Mouse (Mus musculus) lung, embryonic 14.5 days (tissue): ENCODE measurements around the gene Mid1. TPM values are rescaled to one million over a fixed set of nuclear protein-coding genes. Genes with fewer than 3 reads are reported as not detected.

Source experiments
- ATAC-seq: fragments of 200-750 bp; cut with Nextera tagmentation; 2 replicates; pipeline ENCODE4 v1.8.0; 2017; ENCODE audit warnings: mild to moderate bottlenecking, moderate TSS enrichment, moderate library complexity; ENCODE audit not compliant: insufficient read depth
- DNase-seq: peaks from one replicate; pipeline ENCODE4 v3.0.0-alpha.2; 2015
- H3K27ac ChIP-seq: fragments of 300-500 bp; sonication (generic); 2 replicates; pipeline ENCODE4 v1.5.1; 2014; ENCODE audit warnings: low read depth, mild to moderate bottlenecking, moderate library complexity
- H3K27me3 ChIP-seq: fragments of 300-500 bp; sonication (generic); 2 replicates; pipeline ENCODE4 v1.6.1; 2014; ENCODE audit warnings: low read length, control low read depth; ENCODE audit not compliant: insufficient read depth
- H3K36me3 ChIP-seq: fragments of 300-500 bp; sonication (generic); 2 replicates; pipeline ENCODE4 v1.6.1; 2014; ENCODE audit warnings: control low read depth; ENCODE audit not compliant: insufficient read depth
- H3K4me1 ChIP-seq: fragments of 300-500 bp; sonication (generic); 2 replicates; pipeline ENCODE4 v1.6.1; 2014; ENCODE audit warnings: antibody characterized with exemption, control low read depth; ENCODE audit not compliant: insufficient read depth
- H3K4me2 ChIP-seq: fragments of 300-500 bp; sonication (generic); 2 replicates; pipeline ENCODE4 v1.6.1; 2014; ENCODE audit warnings: mild to moderate bottlenecking
- H3K4me3 ChIP-seq: fragments of 300-500 bp; sonication (generic); 2 replicates; pipeline ENCODE4 v1.5.1; 2014; ENCODE audit warnings: low read depth, low read length
- H3K9ac ChIP-seq: fragments of 300-500 bp; sonication (generic); 2 replicates; pipeline ENCODE4 v1.6.1; 2014
- H3K9me3 ChIP-seq: fragments of 300-500 bp; sonication (generic); 2 replicates; pipeline ENCODE4 v1.6.1; 2016; ENCODE audit warnings: low read depth, low read length, control low read depth
- CTCF ChIP-seq: IDR thresholded peaks from 2 replicates; pipeline ENCODE4 v1.5.1; 2016; ENCODE audit warnings: antibody characterized with exemption, low read depth
- WGBS: fragments of 180-500 bp; shearing (Covaris S2); extraction: QIAGEN DNeasy Blood & Tissue Kit; methylation state at CpG from one replicate; pipeline ENCODE4 v1.1.7; 2014; 5-methylcytosine and 5-hydroxymethylcytosine counted together
- polyA plus RNA-seq: library from polyadenylated mRNA; unstranded; fragments of >200 nt; fragmentation: Nextera tagmentation; extraction: Ambion mirVana; gene quantifications from 2 replicates; pipeline ENCODE4 v1.2.1, GENCODE M21; 2014

Gene Mid1
- polyA plus RNA-seq, 1 experiment from 2014 or later = 9.5 TPM

DNA sequence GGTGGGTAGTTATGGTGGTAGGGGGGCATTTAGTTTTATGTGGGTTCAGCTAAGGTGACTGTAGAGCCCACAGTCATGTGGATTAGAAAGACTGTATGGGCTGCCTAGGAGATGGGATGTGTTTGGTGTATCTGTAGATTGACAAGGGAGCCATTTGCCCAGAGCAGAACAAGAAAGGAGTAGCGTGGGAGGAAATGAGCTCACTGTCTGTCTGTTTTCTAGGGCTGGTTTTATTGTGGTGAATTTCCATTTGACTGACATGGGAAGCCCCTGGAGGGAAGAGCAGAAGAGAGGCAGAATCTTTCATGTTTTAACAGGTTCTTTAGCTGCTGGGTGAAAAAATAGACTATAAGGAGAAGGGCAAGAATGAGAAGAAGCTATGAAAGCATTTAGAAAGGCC lies 238.4 kb downstream of the Mid1 start:
- H3K4me3 ChIP-seq = no peak overlapping the region
- H3K36me3 ChIP-seq = no peaks in the 10 kb centered on the region
- no peaks in the 10 kb centered on the region for H3K27me3 ChIP-seq
- ATAC-seq (no peak), DNase-seq (no peak)
- no peak overlapping the region for H3K4me2 ChIP-seq
- H3K9ac ChIP-seq = no peak overlapping the region
- H3K27ac ChIP-seq = no peak overlapping the region
- TF ChIP-seq CTCF = no peak
- H3K4me1 ChIP-seq = no peaks in the 10 kb centered on the region
- H3K9me3 ChIP-seq = no peaks in the 10 kb centered on the region
- 43% methylated on average over 1 of the region's 1 CpGs for WGBS

DNA sequence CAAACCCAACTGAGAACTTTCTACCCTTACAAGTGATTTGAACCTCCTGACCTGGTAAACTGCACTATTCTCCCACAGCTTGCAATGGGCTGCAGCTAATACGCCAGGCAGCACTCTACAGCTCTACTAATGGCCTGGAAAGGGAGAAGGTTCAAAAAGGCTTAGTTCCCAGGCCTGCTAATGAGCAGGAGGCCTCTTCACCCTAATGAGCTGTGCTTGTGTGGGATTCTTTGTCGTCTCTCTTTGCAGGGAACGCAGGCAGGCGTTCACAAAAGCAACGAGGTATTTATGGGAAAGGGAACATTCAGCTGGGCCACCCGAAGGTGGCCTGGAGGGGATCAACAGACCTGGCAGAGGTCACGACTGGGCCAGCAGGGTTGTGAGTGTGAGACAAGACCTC lies 240.6 kb downstream of the Mid1 start:
- H3K27ac ChIP-seq = no peak overlapping the region
- H3K36me3 ChIP-seq = no peaks in the 10 kb centered on the region
- H3K4me1 ChIP-seq = no peaks in the 10 kb centered on the region
- no peak for ATAC-seq
- H3K9ac ChIP-seq = no peak overlapping the region
- H3K4me3 ChIP-seq = no peak overlapping the region
- no peak for DNase-seq
- H3K4me2 ChIP-seq = no peak overlapping the region
- H3K9me3 ChIP-seq = no peaks in the 10 kb centered on the region
- H3K27me3 ChIP-seq = no peaks in the 10 kb centered on the region
- WGBS = 50% methylated on average over 7 of the region's 7 CpGs
- no peak for TF ChIP-seq CTCF

DNA sequence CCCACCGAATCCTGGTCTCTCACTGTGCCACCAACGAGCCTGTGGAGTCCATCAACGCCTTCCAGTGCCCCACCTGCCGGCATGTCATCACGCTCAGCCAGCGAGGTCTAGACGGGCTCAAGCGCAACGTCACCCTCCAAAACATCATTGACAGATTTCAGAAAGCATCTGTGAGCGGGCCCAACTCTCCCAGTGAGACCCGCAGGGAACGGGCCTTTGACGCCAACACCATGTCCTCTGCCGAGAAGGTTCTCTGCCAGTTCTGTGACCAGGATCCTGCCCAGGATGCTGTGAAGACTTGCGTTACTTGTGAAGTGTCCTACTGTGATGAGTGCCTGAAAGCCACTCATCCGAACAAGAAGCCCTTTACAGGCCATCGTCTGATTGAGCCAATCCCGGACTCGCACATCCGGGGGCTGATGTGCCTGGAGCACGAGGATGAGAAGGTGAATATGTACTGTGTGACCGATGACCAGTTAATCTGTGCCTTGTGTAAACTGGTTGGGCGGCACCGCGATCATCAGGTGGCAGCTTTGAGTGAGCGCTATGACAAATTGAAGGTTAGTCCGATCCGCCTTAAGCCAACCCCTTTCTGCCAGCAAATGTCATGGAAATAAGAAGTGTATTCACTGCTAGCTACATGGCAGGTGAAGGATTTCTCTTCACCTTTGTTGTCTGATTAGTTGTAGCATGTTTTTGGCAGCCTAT lies 242.3 kb downstream of the Mid1 start:
- TF ChIP-seq CTCF = no peak
- H3K27ac ChIP-seq = no peak overlapping the region
- H3K27me3 ChIP-seq = no peaks in the 10 kb centered on the region
- DNase-seq (no peak), ATAC-seq (no peak)
- no peak overlapping the region for H3K4me3 ChIP-seq
- WGBS = 81% methylated on average over 28 of the region's 28 CpGs
- H3K36me3 ChIP-seq = no peaks in the 10 kb centered on the region
- no peaks in the 10 kb centered on the region for H3K9me3 ChIP-seq
- H3K9ac ChIP-seq = no peak overlapping the region
- no peaks in the 10 kb centered on the region for H3K4me1 ChIP-seq
- no peak overlapping the region for H3K4me2 ChIP-seq

DNA sequence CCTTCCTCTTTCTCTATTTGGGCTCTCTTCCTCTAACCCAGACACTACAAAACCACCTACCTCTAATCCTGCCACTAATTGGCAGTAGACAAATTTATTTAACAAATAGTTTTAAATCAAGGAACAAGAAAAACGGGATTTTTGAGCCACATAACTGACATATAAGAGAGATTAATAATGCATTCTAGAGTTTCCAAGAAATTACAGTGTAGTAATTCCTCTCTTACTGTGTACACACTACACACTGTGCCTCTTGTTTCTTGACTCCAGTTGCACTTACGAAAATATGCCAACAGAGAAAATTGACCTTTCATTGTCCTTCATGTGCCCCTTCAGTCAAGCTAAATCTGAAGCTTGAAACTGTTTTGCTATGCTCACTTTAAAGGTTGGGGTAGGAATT lies 245.9 kb downstream of the Mid1 start:
- no peak overlapping the region for H3K4me3 ChIP-seq
- ATAC-seq = no peak
- H3K4me2 ChIP-seq = no peak overlapping the region
- H3K9ac ChIP-seq = no peak overlapping the region
- no peak for TF ChIP-seq CTCF
- DNase-seq = no peak
- H3K27ac ChIP-seq = no peak overlapping the region
- H3K36me3 ChIP-seq = no peaks in the 10 kb centered on the region
- H3K9me3 ChIP-seq = no peaks in the 10 kb centered on the region
- no peaks in the 10 kb centered on the region for H3K4me1 ChIP-seq
- WGBS = 47% methylated on average over 2 of the region's 2 CpGs
- H3K27me3 ChIP-seq = no peaks in the 10 kb centered on the region

DNA sequence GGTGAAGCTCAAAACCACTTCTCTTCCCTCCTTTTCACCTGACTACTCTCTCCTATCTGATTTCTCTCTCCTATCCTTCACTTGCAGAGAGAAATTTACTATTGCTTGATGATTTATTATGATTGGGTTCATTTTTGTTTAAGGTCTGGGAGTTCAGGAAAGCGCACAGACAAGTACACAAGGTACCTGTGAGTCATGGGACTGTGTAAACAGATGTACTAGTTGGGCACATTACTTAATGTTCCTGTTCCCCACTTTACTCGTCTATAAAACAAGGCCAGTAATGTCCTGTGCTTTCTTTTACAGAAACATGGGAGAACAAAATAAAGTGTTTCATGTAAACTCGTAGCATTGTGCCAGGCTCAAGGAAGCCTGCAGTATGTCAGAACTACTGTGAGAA lies 248.2 kb downstream of the Mid1 start:
- 55% methylated on average over 3 of the region's 3 CpGs for WGBS
- no peak overlapping the region for H3K4me3 ChIP-seq
- ATAC-seq (no peak), DNase-seq (no peak)
- no peak overlapping the region for H3K9ac ChIP-seq
- no peak for TF ChIP-seq CTCF
- H3K4me2 ChIP-seq = no peak overlapping the region
- no peaks in the 10 kb centered on the region for H3K36me3 ChIP-seq
- no peaks in the 10 kb centered on the region for H3K4me1 ChIP-seq
- no peak overlapping the region for H3K27ac ChIP-seq
- no peaks in the 10 kb centered on the region for H3K27me3 ChIP-seq
- no peaks in the 10 kb centered on the region for H3K9me3 ChIP-seq

DNA sequence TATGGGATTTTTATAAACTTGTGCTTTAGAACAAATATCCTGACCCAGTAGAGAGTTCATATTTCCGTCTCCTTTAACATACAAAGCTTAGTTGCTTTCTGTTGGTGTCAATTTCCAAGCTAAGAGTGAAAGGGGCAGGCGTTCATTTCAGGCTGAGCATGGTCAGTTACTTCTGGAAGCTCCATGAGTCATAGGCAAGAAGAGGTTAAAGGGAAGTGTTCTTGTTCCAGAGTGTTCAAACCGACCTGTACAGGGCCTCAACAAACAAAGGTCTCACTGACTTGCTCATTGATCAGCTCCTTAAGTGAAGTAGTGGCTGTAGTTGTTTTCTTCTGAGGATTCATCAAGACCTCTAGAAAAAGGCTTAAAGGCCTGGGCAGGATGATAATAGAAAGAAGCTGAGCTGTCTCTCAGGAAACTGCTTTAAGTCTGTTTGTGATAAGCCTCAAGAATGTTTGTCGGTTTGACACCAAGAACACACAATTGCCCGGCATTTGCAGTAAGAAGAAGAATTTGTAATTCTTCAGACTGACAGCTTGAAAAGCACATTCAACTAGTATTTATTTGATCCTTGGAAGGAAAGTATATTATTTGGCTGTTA lies 252.2 kb downstream of the Mid1 start:
- Histone ChIP-seq H3K4me1 (no peaks in the 10 kb centered on the region), H3K4me2 (no peak overlapping the region), H3K27me3 (no peaks in the 10 kb centered on the region), H3K36me3 (no peaks in the 10 kb centered on the region), H3K9ac (no peak overlapping the region), H3K9me3 (no peaks in the 10 kb centered on the region), H3K4me3 (no peak overlapping the region), H3K27ac (no peak overlapping the region)
- WGBS = 38% methylated on average over 5 of the region's 5 CpGs
- ATAC-seq (no peak), DNase-seq (no peak)
- TF ChIP-seq CTCF = no peak

DNA sequence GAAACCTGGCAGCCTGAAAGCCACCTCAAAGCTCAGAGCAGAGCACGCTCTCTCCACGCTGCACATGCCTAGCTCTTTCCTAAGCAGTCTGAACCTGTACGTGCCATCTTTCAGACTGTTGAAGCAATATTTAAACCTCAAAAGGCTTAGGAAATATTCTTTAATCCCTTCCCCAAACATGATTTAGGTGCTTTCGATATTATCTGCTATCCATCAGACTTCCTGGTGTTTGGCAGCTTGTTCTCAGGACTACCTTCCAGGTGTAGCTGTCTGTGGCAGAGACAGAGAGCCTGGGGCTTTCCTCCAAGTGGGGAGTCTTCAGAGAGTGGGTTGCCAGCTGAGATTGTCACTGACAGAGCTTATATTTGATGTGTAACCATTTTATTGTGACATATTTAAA lies 255.5 kb downstream of the Mid1 start:
- Histone ChIP-seq H3K9me3 (no peaks in the 10 kb centered on the region), H3K27ac (no peak overlapping the region), H3K4me3 (no peak overlapping the region), H3K27me3 (no peaks in the 10 kb centered on the region), H3K36me3 (no peaks in the 10 kb centered on the region), H3K4me2 (no peak overlapping the region), H3K9ac (no peak overlapping the region), H3K4me1 (no peaks in the 10 kb centered on the region)
- no peak for ATAC-seq
- 86% methylated on average over 4 of the region's 4 CpGs for WGBS
- TF ChIP-seq CTCF = no peak
- DNase-seq = no peak

DNA sequence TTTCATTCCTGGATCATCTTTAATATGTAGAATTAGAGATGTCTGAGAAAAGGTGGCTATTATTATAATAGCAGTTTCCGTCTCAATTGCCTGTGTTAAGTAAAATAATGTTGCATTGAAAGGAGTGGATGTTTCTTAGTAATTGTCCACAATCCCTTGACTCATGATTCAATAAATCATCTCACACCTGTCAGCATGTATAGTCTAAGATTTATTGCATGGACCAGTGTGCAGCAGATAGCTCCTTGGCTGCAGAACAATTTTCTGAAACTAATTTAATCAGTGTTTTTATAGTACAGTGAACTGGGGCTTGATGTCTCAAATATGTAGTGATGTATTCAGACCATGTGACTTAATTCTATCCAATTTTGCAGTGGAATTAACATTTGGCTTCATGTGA lies 265.6 kb downstream of the Mid1 start:
- H3K36me3 ChIP-seq = no peaks in the 10 kb centered on the region
- no peak for DNase-seq
- TF ChIP-seq CTCF = no peak
- H3K4me2 ChIP-seq = no peak overlapping the region
- H3K4me3 ChIP-seq = no peak overlapping the region
- H3K27me3 ChIP-seq = no peaks in the 10 kb centered on the region
- no peak for ATAC-seq
- no peak overlapping the region for H3K27ac ChIP-seq
- H3K9ac ChIP-seq = no peak overlapping the region
- no peaks in the 10 kb centered on the region for H3K9me3 ChIP-seq
- H3K4me1 ChIP-seq = no peaks in the 10 kb centered on the region
- WGBS = 68% methylated on average over 1 of the region's 1 CpGs
